Mouse (Mus musculus) hindbrain, embryonic 15.5 days (tissue): ENCODE measurements around the gene Il17rc. TPM values are rescaled to one million over a fixed set of nuclear protein-coding genes. Genes with fewer than 3 reads are reported as not detected.

Experiments used
- ATAC-seq: fragments of 200-750 bp; cut with Nextera tagmentation; 2 replicates; pipeline ENCODE4 v1.8.0; 2017; ENCODE audit warnings: low read depth, moderate number of reproducible peaks, moderate TSS enrichment; ENCODE audit not compliant: low FRiP score
- H3K27ac ChIP-seq: fragments of 300-500 bp; sonication (generic); replicated peaks from 2 replicates; pipeline ENCODE4 v1.5.1; 2015; ENCODE audit warnings: mild to moderate bottlenecking, inconsistent platforms
- H3K27me3 ChIP-seq: fragments of 300-500 bp; sonication (generic); 2 replicates; pipeline ENCODE4 v1.6.1; 2015; ENCODE audit warnings: control low read depth, inconsistent platforms
- H3K36me3 ChIP-seq: fragments of 300-500 bp; sonication (generic); 2 replicates; pipeline ENCODE4 v1.6.1; 2015; ENCODE audit warnings: control low read depth, inconsistent platforms
- H3K4me1 ChIP-seq: fragments of 300-500 bp; sonication (generic); replicated peaks from 2 replicates; pipeline ENCODE4 v1.6.1; 2015; ENCODE audit warnings: control low read depth, inconsistent platforms
- H3K4me2 ChIP-seq: fragments of 300-500 bp; sonication (generic); 2 replicates; pipeline ENCODE4 v1.6.1; 2015; ENCODE audit warnings: moderate library complexity, mild to moderate bottlenecking, inconsistent platforms
- H3K4me3 ChIP-seq: fragments of 300-500 bp; sonication (generic); 2 replicates; pipeline ENCODE4 v1.5.1; 2015; ENCODE audit warnings: mild to moderate bottlenecking, inconsistent platforms
- H3K9ac ChIP-seq: fragments of 300-500 bp; sonication (generic); 2 replicates; pipeline ENCODE4 v1.6.1; 2015; ENCODE audit warnings: inconsistent platforms
- H3K9me3 ChIP-seq: fragments of 300-500 bp; sonication (generic); 2 replicates; pipeline ENCODE4 v1.6.1; 2016; ENCODE audit warnings: control low read depth, inconsistent platforms
- WGBS: fragments of 180-500 bp; shearing (Covaris S2); methylation state at CpG from one replicate; pipeline ENCODE4 v1.1.7; 2015; 5-methylcytosine and 5-hydroxymethylcytosine counted together
- polyA plus RNA-seq: library from polyadenylated mRNA; unstranded; fragments of >200 nt; fragmentation: Nextera tagmentation; extraction: Ambion mirVana; gene quantifications from 2 replicates; pipeline ENCODE4 v1.2.1, GENCODE M21; 2015

The Il17rc gene
- polyA plus RNA-seq, 1 experiment from 2014 or later: 3.2 TPM

DNA sequence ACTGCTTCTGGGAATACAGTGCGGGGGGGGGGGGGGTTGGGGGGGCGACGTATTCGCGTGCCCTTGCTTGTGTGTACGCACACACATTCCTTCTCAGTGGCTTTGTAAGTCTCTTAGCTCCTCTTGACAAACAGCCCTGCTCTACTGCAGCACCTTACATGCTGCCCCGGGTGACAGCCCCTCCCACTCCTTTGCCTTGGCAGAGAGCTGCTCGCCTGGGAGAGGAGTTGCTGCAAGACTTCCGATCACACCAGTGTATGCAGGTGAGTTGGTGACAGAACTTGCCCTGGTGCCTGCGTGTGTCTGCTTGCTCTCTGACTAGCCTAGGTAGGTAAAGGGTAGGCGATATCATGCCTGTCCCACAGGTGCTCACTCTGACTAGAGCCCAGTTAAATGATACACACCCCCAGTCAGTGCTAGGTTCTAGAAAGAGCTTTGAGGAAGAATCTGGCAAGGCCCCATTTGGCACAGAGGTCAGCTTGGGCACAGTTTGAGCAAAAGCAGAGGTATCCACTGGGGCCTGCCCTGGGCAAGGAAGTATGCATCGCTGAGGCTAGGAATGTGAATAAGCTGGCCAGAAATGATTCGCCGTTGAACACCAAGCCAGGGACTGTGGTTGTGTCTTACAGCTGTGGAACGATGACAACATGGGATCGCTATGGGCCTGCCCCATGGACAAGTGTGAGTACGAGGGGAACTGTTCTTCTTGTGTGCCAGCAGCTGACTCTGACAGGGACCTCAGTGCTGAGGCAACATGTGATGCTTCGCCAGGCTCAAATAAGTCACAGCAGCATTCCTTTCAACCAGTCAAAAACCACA is 9.5 kb downstream of the Il17rc start:
- no peak for ATAC-seq
- Histone ChIP-seq H3K4me3 (no peak overlapping the region), H3K4me1 (peaks cover 38% of the 10 kb centered on the region), H3K27ac (no peak overlapping the region), H3K4me2 (no peak overlapping the region), H3K9me3 (no peaks in the 10 kb centered on the region), H3K9ac (no peak overlapping the region), H3K27me3 (no peaks in the 10 kb centered on the region), H3K36me3 (no peaks in the 10 kb centered on the region)
- WGBS: 63% methylated on average over 18 of the region's 18 CpGs

DNA sequence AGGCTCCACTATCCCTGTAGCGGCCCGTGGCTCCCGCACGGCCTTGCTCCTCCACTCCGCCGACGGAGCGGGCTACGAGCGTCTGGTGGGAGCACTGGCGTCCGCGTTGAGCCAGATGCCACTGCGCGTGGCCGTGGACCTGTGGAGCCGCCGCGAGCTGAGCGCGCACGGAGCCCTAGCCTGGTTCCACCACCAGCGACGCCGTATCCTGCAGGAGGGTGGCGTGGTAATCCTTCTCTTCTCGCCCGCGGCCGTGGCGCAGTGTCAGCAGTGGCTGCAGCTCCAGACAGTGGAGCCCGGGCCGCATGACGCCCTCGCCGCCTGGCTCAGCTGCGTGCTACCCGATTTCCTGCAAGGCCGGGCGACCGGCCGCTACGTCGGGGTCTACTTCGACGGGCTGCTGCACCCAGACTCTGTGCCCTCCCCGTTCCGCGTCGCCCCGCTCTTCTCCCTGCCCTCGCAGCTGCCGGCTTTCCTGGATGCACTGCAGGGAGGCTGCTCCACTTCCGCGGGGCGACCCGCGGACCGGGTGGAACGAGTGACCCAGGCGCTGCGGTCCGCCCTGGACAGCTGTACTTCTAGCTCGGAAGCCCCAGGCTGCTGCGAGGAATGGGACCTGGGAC is 11.4 kb downstream of the Il17rc start:
- peak overlapping the region; percentile 66 for H3K4me3 ChIP-seq
- H3K4me1 ChIP-seq: peaks cover 45% of the 10 kb centered on the region
- no peaks in the 10 kb centered on the region for H3K27me3 ChIP-seq
- H3K9me3 ChIP-seq: no peaks in the 10 kb centered on the region
- H3K4me2 ChIP-seq: peak overlapping the region; percentile 90
- peak; percentile 9 for ATAC-seq
- peak overlapping the region; percentile 71 for H3K9ac ChIP-seq
- under 1% methylated on average over 54 of the region's 65 CpGs for WGBS
- peak overlapping the region; percentile 94 for H3K27ac ChIP-seq
- no peaks in the 10 kb centered on the region for H3K36me3 ChIP-seq

DNA sequence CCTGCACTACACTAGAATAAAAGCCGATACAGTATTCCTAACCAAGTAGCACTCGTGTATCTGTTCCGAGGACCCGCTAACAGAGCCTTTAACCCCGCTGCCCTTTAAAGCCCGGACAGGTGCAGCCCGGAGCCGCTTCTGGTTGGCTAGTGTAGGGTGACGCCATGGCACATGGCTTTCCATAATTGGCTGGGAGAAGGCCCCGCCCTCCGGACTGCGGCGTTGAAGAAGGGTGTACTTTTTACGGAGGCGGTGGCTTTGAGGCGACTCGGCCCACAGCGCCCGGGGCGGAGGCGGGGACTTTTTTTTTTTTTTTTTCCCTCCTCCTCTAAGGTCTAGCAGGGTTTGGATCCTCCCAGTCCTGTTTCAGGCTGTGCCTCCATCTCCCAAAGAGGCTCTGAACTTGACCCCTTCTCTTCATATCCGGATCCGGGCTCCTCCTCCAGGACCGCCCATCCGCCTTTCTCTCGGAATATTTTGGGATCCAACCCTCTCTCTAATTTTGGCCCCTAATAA is 11.9 kb downstream of the Il17rc start, which contains the start of gene Creld1:
Gene Creld1, plus strand, starts transcription at position 198 of the 516 bp plus-strand sequence.
- H3K27me3 ChIP-seq: no peaks in the 10 kb centered on the region
- peak within 1 kb of the TSS; percentile 90 for H3K4me2 ChIP-seq
- no peaks in the 10 kb centered on the region for H3K9me3 ChIP-seq
- WGBS: under 1% methylated on average over 26 of the region's 26 CpGs
- H3K27ac ChIP-seq: peak within 1 kb of the TSS; percentile 94
- peak within 1 kb of the TSS; percentile 66 for H3K4me3 ChIP-seq
- peak within 1 kb of the TSS; percentile 83 for H3K9ac ChIP-seq
- ATAC-seq: peak; percentile 96
- H3K4me1 ChIP-seq: peaks cover 45% of the 10 kb centered on the region
- peaks cover under 1% of the 10 kb centered on the region; the same call in 1 of the 2 replicates for H3K36me3 ChIP-seq

DNA sequence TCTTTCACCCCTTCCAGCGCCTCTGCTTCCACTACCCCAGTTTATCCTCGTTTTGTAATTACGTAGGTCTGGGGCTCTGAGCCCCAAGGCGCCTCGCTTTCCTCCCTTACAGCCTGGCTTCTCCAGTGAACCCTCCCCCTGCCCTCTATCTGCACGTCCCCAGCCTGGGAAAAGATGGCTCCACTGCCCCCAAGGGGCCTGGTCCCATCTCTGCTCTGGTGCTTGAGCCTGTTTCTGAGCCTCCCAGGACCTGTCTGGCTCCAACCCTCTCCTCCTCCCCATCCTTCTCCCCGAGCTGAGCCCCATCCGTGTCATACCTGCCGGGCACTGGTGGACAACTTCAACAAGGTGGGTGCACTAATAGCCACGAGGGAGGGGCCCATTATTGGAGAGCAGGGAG is 12.5 kb downstream of the Il17rc start:
- H3K4me3 ChIP-seq: peak overlapping the region; percentile 66
- H3K4me1 ChIP-seq: peaks cover 45% of the 10 kb centered on the region
- 12% methylated on average over 10 of the region's 10 CpGs for WGBS
- H3K9me3 ChIP-seq: no peaks in the 10 kb centered on the region
- peak; percentile 55 for ATAC-seq
- peaks cover 7% of the 10 kb centered on the region; the same call in 1 of the 2 replicates for H3K36me3 ChIP-seq
- H3K27ac ChIP-seq: peak overlapping the region; percentile 94
- H3K4me2 ChIP-seq: peak overlapping the region; percentile 90
- H3K9ac ChIP-seq: peak overlapping the region; percentile 83
- H3K27me3 ChIP-seq: no peaks in the 10 kb centered on the region

DNA sequence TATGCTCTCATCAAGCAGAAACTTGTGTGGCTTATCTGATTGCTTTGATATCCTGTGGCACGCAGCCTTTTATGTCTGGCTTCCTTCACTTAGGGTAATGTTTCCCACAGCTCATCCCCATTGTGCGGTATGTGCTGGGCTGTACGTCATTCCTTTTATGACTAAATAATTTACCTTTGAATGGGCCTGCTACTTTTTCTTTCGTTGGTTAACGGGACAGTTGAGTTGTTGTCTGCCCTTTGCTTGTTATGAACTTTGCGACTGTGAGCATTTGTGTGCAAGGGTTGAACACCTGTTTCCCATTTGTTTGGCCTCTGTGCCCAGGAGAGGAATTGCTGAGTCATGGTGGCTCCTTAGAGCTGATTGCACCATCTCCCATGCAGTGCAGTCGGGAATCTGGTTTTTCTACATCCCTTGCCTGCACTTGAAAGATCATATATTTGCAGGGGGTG is 15.9 kb downstream of the Il17rc start:
- H3K27me3 ChIP-seq: no peaks in the 10 kb centered on the region
- H3K4me1 ChIP-seq: peaks cover 35% of the 10 kb centered on the region
- H3K9ac ChIP-seq: no peak overlapping the region
- no peaks in the 10 kb centered on the region for H3K9me3 ChIP-seq
- 57% methylated on average over 7 of the region's 7 CpGs for WGBS
- no peak for ATAC-seq
- no peak overlapping the region for H3K27ac ChIP-seq
- peaks cover 32% of the 10 kb centered on the region for H3K36me3 ChIP-seq
- H3K4me3 ChIP-seq: no peak overlapping the region
- no peak overlapping the region for H3K4me2 ChIP-seq

DNA sequence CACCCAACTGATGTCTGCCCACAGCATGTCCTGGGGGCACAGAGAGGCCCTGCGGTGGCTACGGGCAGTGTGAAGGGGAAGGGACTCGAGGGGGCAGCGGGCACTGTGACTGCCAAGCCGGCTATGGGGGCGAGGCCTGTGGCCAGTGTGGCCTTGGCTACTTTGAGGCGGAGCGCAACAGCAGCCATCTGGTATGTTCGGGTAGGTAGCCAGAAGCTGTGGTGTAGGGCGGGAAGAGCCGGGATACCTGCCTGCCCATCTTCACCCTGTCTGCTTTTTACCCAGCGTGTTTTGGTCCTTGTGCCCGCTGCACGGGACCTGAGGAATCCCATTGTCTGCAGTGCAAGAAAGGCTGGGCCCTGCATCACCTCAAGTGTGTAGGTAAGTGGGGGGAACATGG is 18.2 kb downstream of the Il17rc start:
- Histone ChIP-seq H3K9ac (no peak overlapping the region), H3K27me3 (no peaks in the 10 kb centered on the region), H3K4me1 (peaks cover 25% of the 10 kb centered on the region), H3K27ac (no peak overlapping the region), H3K4me2 (no peak overlapping the region), H3K9me3 (no peaks in the 10 kb centered on the region), H3K4me3 (no peak overlapping the region), H3K36me3 (peaks cover 40% of the 10 kb centered on the region)
- WGBS: 94% methylated on average over 14 of the region's 14 CpGs
- ATAC-seq: no peak

DNA sequence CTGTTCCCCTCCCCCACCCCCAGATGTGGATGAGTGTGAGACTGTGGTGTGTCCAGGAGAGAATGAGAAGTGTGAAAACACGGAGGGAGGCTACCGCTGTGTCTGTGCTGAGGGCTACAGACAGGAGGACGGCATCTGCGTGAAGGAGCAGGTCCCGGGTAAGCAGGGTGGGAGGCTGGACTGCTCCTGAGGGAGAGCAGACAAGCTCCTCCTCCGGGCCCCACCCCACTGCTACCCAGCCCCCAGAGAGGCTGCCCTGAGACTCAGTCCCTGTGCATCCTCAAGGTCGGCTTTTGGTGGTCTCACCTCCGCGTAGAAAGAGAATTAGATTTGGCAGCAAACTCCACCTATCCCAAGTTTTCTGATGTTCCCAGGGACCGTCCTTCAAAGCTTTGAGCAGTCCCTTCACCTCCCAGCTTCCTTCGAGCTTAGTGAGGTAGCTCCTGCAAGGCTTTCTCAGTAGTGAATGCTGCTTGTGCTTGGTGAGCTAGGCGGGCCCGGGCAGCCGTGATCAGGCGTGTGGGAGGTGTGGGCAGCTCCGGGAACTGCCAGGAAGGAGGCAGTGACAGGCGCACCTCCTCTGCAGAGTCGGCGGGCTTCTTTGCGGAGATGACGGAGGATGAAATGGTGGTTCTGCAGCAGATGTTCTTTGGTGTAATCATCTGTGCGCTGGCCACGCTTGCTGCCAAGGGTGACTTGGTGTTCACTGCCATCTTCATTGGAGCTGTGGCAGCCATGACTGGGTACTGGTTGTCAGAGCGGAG is 21.1 kb downstream of the Il17rc start:
- Histone ChIP-seq H3K4me2 (no peak overlapping the region), H3K4me3 (no peak overlapping the region), H3K36me3 (peaks cover 40% of the 10 kb centered on the region), H3K9ac (no peak overlapping the region), H3K9me3 (no peaks in the 10 kb centered on the region), H3K27me3 (0 out of 2 replicates have a peak, but pooled peaks cover 5% of the 10 kb centered on the region), H3K4me1 (peaks cover 19% of the 10 kb centered on the region), H3K27ac (no peak overlapping the region)
- no peak for ATAC-seq
- WGBS: 82% methylated on average over 24 of the region's 24 CpGs

DNA sequence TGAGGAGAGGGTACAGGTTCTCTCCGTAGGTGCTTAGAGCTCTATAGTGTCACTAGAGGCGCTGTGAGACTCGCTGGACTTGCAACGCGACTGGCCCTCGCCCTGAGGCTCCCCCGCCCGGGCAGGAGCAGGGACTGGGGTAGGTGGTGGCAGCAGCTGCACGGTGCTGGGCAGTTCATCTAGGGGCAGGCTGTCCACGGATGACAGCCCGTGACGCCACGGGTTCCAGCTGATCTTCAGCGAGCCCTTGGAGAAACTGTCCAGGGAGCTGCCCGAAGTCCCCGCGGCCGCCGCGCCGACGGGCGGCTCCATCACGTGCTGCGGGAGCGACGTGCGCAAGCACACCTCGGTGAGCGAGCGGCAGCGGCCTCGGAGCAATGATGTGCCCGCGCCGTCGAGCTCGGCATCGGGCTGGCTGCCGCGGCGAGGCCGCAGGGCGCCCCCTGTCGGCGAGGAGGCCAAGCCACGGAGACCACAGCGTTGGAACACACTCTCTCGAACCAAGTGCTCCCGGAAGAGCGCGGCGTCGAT is 23.1 kb downstream of the Il17rc start:
- peaks cover 15% of the 10 kb centered on the region for H3K4me1 ChIP-seq
- H3K36me3 ChIP-seq: peaks cover 30% of the 10 kb centered on the region
- no peak overlapping the region for H3K9ac ChIP-seq
- H3K27ac ChIP-seq: no peak overlapping the region; the same call in 1 of the 2 replicates
- H3K9me3 ChIP-seq: no peaks in the 10 kb centered on the region
- 0 out of 2 replicates have a peak, but pooled peaks cover 5% of the 10 kb centered on the region for H3K27me3 ChIP-seq
- peak overlapping the region; percentile 55 for H3K4me2 ChIP-seq
- H3K4me3 ChIP-seq: peak overlapping the region; percentile 33
- ATAC-seq: peak; percentile 78
- WGBS: under 1% methylated on average over 54 of the region's 54 CpGs

DNA sequence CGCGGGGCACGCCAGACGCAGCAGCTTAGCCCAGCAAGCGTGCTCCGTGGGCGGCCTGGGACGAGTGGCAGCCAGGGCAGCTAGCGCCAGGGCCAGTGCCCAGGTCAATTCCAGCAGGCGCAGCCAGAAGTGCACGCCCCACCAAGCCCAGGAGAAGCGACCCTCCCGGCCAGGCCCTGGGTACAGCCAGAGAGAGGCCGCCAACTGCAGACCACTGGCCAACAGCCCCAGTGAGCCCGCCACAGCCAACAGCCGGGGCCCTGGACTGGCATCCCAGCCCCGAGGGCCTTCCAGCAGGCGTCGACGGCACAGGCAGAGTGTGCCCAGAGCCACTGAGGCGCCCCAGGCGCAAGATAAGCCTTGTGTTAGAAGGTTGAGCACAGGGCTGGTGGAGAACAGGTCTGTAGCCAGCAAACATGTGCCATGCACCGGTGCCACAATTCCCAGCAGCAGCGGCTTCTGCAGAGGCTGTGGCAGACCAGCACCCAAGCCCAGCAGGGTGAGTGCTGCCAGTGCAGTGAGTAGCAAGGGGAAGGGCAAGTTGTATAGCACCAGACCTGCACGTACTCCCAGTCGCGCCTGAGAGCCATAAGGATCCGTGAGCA is 23.9 kb downstream of the Il17rc start:
- Histone ChIP-seq H3K27me3 (0 out of 2 replicates have a peak, but pooled peaks cover 5% of the 10 kb centered on the region), H3K9ac (no peak overlapping the region), H3K4me1 (peaks cover 15% of the 10 kb centered on the region), H3K36me3 (peaks cover 22% of the 10 kb centered on the region), H3K9me3 (no peaks in the 10 kb centered on the region), H3K4me3 (peak overlapping the region; percentile 33; the same call in 1 of the 2 replicates), H3K4me2 (peak overlapping the region; percentile 55), H3K27ac (no peak overlapping the region)
- WGBS: 55% methylated on average over 28 of the region's 28 CpGs
- ATAC-seq: peak; percentile 17; the same call in 1 of the 2 replicates

DNA sequence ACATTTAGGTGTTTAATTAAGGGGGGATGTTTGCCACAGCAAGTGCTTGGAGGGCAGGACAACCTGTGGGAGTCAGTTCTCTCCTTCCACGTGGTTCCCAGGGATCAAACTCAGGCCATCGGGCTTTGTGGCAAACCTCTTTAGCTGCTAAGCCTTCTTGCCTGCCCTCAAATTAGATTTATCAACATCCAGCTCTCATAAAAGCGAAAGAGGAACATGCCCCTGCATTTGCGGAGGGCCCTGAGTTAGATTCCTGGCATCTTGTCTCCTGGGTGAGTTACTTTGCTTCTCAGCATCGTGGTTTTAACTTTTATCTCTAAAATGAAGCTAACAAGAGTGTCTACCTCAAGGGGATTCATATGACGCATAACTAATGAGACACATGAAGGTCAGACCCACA is 28.1 kb downstream of the Il17rc start:
- Histone ChIP-seq H3K9ac (no peak overlapping the region), H3K9me3 (no peaks in the 10 kb centered on the region), H3K4me3 (no peak overlapping the region), H3K27ac (no peak overlapping the region), H3K36me3 (no peaks in the 10 kb centered on the region), H3K27me3 (0 out of 2 replicates have a peak, but pooled peaks cover 5% of the 10 kb centered on the region), H3K4me2 (no peak overlapping the region), H3K4me1 (peaks cover 22% of the 10 kb centered on the region)
- 81% methylated on average over 6 of the region's 6 CpGs for WGBS
- no peak for ATAC-seq
